Mouse (Mus musculus) embryonic facial prominence, embryonic 14.5 days (tissue): ENCODE measurements around the gene Heatr1. TPM values are rescaled to one million over a fixed set of nuclear protein-coding genes. Genes with fewer than 3 reads are reported as not detected.
"Not testable (repeated sequence)": the region's sequence is repeated elsewhere in the genome, so short reads cannot be mapped to it uniquely, and the experiment has no call there.

ENCODE experiments used
- ATAC-seq: fragments of 200-750 bp; cut with Nextera tagmentation; 2 replicates; pipeline ENCODE4 v1.8.0; 2017; ENCODE audit warnings: low read depth, moderate number of reproducible peaks, moderate TSS enrichment
- DNase-seq: peaks from one replicate; pipeline ENCODE4 v3.0.0-alpha.2; 2015; ENCODE audit warnings: low spot score
- H3K27ac ChIP-seq: fragments of 300-500 bp; sonication (generic); replicated peaks from 2 replicates; pipeline ENCODE4 v1.5.1; 2014; ENCODE audit warnings: low read depth, mild to moderate bottlenecking, low read length, moderate library complexity
- H3K27me3 ChIP-seq: fragments of 300-500 bp; sonication (generic); replicated peaks from 2 replicates; pipeline ENCODE4 v1.6.1; 2014; ENCODE audit warnings: low read length; ENCODE audit not compliant: control insufficient read depth, insufficient read depth
- H3K36me3 ChIP-seq: fragments of 300-500 bp; sonication (generic); 2 replicates; pipeline ENCODE4 v1.6.1; 2014; ENCODE audit warnings: low read length, mixed read lengths; ENCODE audit not compliant: control insufficient read depth, insufficient read depth
- H3K4me1 ChIP-seq: fragments of 300-500 bp; sonication (generic); 2 replicates; pipeline ENCODE4 v1.6.1; 2014; ENCODE audit warnings: antibody characterized with exemption, low read length; ENCODE audit not compliant: control insufficient read depth, insufficient read depth
- H3K4me2 ChIP-seq: fragments of 300-500 bp; sonication (generic); 2 replicates; pipeline ENCODE4 v1.6.1; 2014; ENCODE audit warnings: low read depth, mild to moderate bottlenecking, low read length, moderate library complexity, mixed read lengths
- H3K4me3 ChIP-seq: fragments of 300-500 bp; sonication (generic); 2 replicates; pipeline ENCODE4 v1.5.1; 2014; ENCODE audit warnings: low read depth, mild to moderate bottlenecking, low read length
- H3K9ac ChIP-seq: fragments of 300-500 bp; sonication (generic); 2 replicates; pipeline ENCODE4 v1.6.1; 2014; ENCODE audit warnings: low read depth, mild to moderate bottlenecking, low read length, moderate library complexity, mixed read lengths
- H3K9me3 ChIP-seq: fragments of 300-500 bp; sonication (generic); 2 replicates; pipeline ENCODE4 v1.6.1; 2016; ENCODE audit warnings: low read length; ENCODE audit not compliant: control insufficient read depth
- WGBS: fragments of 180-500 bp; shearing (Covaris S2); extraction: QIAGEN DNeasy Blood & Tissue Kit; methylation state at CpG from one replicate; pipeline ENCODE4 v1.1.7; 2014; 5-methylcytosine and 5-hydroxymethylcytosine counted together
- polyA plus RNA-seq: library from polyadenylated mRNA; unstranded; fragments of >200 nt; fragmentation: Nextera tagmentation; extraction: Ambion mirVana; gene quantifications from 2 replicates; pipeline ENCODE4 v1.2.1, GENCODE M21; 2014

The Heatr1 gene
- polyA plus RNA-seq, 1 experiment from 2014 or later: 21.0 TPM

DNA sequence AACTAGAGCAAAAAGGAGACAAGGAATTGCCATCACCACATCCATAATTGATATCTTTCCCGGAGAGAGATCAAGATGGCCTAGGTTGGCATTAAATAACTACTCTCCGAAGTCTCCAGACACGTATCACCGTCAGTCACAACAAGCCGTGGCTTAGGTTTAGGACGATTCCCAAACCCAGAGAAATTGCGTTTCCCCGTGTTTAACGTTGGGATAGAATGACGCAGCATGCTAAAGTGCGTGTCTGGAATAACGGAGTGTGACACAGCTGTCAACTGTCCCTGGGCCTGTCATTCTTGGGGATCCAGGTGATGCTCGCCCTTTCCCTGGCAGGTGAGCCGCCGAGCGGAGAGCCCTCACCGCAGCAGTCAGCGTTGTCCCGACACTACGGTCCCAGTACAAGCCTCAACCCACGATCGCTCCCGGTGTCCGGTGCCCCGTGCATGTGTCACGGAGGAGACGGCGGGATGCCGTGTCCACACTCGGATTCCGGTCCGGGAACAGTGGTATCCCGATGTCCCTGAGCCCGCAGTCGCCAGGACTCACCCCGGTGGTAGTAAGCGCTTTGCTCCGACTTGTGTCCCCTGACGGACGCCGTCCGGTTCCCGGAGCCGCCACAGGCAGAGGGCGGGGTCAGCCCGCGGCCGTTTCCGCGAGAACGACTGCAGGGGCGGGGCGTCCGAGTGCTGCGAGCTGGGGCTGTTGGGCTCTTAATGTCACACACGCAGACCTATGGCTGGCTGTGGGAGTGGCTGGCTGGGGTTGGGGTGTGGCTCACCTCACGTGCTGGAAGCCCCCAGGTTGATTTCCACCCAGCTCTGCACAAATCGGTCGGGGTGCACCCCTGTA lies 66.3 kb downstream of the Heatr1 start:
- Histone ChIP-seq H3K36me3 (0 out of 2 replicates have a peak, but pooled peaks cover under 1% of the 10 kb centered on the region), H3K27me3 (no peaks in the 10 kb centered on the region), H3K4me2 (peak overlapping the region; percentile 88), H3K27ac (peak overlapping the region; percentile 59), H3K9me3 (no peaks in the 10 kb centered on the region), H3K4me3 (peak overlapping the region; percentile 78), H3K9ac (peak overlapping the region; percentile 85), H3K4me1 (no peaks in the 10 kb centered on the region)
- DNase-seq (peak; percentile 95), ATAC-seq (peak; percentile 97)
- WGBS: under 1% methylated on average over 46 of the region's 59 CpGs

DNA sequence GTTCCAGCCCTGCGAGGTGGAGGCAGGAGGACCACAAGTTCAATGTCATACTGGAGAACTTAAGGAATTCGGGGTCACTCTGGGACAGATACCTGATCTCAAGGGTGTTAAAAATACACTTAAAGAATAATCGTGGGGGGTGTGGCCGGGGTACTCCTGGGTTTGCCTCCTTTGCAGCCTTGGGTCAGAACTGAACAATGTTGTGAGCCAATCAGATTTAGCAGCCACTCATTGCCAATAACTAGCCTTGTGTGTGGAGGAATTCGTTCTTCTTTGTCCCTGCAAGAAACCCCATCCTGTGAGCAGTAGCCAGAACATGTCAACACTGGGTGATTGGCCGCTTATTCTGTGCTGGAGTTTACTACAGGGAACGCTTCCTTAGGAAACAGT lies 66.9 kb downstream of the Heatr1 start:
- Histone ChIP-seq H3K9me3 (no peaks in the 10 kb centered on the region), H3K27ac (peak overlapping the region; percentile 59; the same call in 1 of the 2 replicates), H3K9ac (peak overlapping the region; percentile 85), H3K4me2 (peak overlapping the region; percentile 88), H3K27me3 (no peaks in the 10 kb centered on the region), H3K4me3 (peak overlapping the region; percentile 78), H3K36me3 (no peaks in the 10 kb centered on the region), H3K4me1 (no peaks in the 10 kb centered on the region)
- 2% methylated on average over 7 of the region's 7 CpGs for WGBS
- ATAC-seq: peak; percentile 27
- DNase-seq: peak; percentile 26

DNA sequence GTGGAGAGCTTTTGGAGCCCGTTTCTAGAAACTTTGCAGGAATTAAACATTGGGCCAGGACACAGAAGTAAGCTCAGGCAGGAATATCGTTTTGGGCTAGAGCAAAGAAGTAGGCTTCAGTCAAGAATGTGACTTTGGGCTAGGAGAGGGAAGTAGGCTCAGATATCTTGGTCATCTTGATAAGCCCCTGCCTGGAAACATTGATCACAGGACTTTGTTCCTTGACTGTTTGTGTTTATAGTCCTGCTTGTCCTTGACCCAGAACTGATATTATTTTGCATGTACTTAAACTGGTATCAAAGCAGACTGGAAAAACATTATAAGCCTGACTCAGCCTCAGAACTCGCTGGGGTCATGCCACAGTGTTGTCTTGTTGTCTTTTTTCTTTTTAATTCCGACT lies 67.8 kb downstream of the Heatr1 start:
- DNase-seq (no peak), ATAC-seq (no peak)
- Histone ChIP-seq H3K27me3 (no peaks in the 10 kb centered on the region), H3K4me2 (no peak overlapping the region), H3K4me3 (no peak overlapping the region), H3K4me1 (no peaks in the 10 kb centered on the region), H3K27ac (no peak overlapping the region), H3K9me3 (no peaks in the 10 kb centered on the region), H3K36me3 (no peaks in the 10 kb centered on the region), H3K9ac (no peak overlapping the region)
- WGBS: 76% methylated on average over 4 of the region's 4 CpGs

DNA sequence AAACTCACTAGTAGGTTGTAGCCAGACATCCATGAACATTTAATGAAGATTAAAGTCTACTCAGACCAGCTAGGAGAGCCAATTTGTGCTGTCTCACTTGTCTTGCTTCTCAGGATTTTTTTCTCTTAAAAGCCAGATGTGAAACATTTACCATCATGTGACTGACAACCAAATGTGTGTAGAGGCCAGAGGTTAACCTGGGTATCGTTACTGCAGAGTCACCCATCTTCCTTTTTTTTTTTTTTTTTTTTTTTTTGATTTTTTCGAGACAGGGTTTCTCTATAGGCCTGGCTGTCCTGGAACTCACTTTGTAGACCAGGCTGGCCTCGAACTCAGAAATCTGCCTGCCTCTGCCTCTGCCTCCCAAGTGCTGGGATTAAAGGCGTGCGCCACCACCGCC lies 69.3 kb downstream of the Heatr1 start:
- not testable (repeated sequence) for H3K9ac ChIP-seq, ATAC-seq
- 77% methylated on average over 6 of the region's 6 CpGs for WGBS

DNA sequence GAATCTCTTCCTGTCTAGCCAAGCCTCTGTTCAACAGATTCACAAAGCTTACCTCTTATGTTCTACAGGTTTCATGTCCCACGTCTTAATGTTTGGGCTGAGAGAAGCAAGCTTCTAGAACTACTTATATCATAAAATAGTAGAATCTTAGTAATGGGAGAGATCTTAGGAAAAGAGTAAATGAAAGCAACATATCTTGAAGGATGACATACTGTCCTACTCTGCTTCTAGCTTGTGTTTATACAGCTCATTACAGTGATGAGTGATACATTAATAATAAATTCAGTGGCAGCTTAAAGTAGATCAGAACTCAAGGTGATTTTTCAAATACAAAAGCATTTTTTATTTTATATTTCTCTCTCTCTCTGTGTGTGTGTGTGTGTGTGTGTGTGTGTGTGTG lies 70.0 kb downstream of the Heatr1 start, which contains the start of gene Lgals8:
Lgals8 (minus strand) TSS at position 101 of the 400 bp plus-strand sequence.
- no peaks in the 10 kb centered on the region for H3K27me3 ChIP-seq
- no peaks in the 10 kb centered on the region for H3K4me1 ChIP-seq
- WGBS: 78% methylated on average over 1 of the region's 1 CpGs

More for the DNA sequence above, 69.3 kb downstream of the Heatr1 start:
- not testable (repeated sequence) for H3K4me1 ChIP-seq, H3K36me3 ChIP-seq, H3K4me3 ChIP-seq, H3K4me2 ChIP-seq, H3K27ac ChIP-seq, H3K27me3 ChIP-seq, DNase-seq, H3K9me3 ChIP-seq

DNA sequence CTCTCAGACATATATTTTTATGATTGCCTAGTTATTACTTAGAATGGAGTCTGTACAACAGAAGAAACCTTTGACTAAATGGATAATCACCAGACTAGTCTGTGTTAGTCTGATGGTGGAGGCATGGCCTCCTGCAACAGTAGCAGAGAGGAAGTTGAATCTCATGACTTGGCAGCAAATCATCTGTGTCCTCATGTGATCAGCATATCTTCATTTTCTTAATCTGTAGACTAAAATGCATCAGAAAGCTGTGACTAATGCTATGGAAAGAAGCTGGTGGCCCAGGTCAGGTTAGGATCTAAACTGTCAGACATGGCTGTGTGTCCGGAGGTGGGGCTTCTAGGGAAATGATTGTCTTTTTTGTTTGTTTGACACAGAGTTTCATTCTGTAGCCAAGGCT lies 73.7 kb downstream of the Heatr1 start:
- no peaks in the 10 kb centered on the region for H3K36me3 ChIP-seq
- no peak for ATAC-seq
- H3K4me1 ChIP-seq: no peaks in the 10 kb centered on the region
- no peak overlapping the region for H3K27ac ChIP-seq
- H3K9me3 ChIP-seq: no peaks in the 10 kb centered on the region
- H3K4me3 ChIP-seq: no peak overlapping the region
- DNase-seq: no peak
- 86% methylated on average over 1 of the region's 1 CpGs for WGBS
- no peaks in the 10 kb centered on the region for H3K27me3 ChIP-seq
- H3K4me2 ChIP-seq: no peak overlapping the region
- no peak overlapping the region for H3K9ac ChIP-seq

More for the DNA sequence above, 70.0 kb downstream of the Heatr1 start, which contains the start of gene Lgals8:
- no peak within 1 kb of the TSS for H3K9ac ChIP-seq
- DNase-seq (no peak), ATAC-seq (no peak)
- H3K4me2 ChIP-seq: no peak within 1 kb of the TSS
- H3K36me3 ChIP-seq: no peaks in the 10 kb centered on the region
- H3K27ac ChIP-seq: no peak within 1 kb of the TSS
- H3K9me3 ChIP-seq: no peaks in the 10 kb centered on the region
- no peak within 1 kb of the TSS for H3K4me3 ChIP-seq

DNA sequence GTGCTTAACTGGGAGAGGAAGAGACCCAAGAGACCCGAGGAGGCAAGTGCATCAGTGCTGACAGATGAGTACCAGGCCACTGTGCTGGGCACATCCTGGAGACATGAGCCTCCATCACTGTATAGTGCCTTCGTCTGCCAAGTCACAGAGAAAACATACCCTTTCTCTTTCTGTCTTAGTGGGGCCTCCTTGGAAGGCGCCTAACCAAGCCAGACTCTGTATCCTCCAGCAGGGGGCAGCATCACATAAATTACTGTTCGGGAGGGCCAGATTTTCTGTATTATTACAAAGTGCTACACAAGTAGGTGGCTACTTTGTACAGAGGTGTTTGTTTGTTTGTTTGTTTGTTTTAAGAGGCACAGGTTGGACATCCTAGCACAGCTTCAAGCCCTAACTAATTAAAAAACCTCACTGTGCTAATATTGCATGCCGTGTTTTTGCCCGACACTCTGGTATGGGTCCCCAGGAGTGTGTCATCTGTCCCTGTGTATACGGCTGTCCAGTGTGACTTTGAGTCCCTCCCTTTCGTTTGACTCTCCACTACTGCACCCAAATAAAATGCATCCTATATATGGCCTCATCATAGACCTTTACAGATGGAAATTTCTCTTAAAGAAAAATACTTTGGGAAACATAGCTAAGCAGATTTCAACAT lies 79.0 kb downstream of the Heatr1 start:
- H3K4me3 ChIP-seq: no peak overlapping the region
- ATAC-seq: peak; percentile 75

DNA sequence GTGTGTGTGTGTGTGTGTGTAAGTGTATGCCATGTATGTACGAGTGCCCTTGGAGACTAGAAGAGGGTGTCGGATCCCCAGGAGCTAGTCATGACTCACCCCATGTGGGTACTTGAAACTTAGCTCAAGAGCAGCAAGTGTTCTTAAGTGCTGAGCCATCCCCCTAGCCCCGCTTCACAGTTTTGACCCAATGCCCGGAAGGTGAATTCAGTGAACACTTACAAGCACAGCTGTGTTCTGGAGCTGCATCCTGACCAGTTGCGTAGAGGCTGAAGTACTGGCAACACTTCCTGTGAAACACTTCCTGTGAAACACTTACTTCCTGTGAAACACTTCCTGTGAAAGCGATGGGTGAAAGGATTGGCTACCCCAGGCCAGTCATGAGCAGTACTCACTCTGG lies 80.4 kb downstream of the Heatr1 start:
- H3K9ac ChIP-seq: no peak overlapping the region
- no peaks in the 10 kb centered on the region for H3K4me1 ChIP-seq
- H3K27me3 ChIP-seq: no peaks in the 10 kb centered on the region
- H3K4me3 ChIP-seq: no peak overlapping the region
- ATAC-seq (no peak), DNase-seq (no peak)
- WGBS: 88% methylated on average over 6 of the region's 6 CpGs
- no peak overlapping the region for H3K4me2 ChIP-seq
- no peaks in the 10 kb centered on the region for H3K36me3 ChIP-seq
- no peaks in the 10 kb centered on the region for H3K9me3 ChIP-seq
- H3K27ac ChIP-seq: no peak overlapping the region

More for the DNA sequence above, 79.0 kb downstream of the Heatr1 start:
- H3K9me3 ChIP-seq: no peaks in the 10 kb centered on the region
- H3K36me3 ChIP-seq: no peaks in the 10 kb centered on the region
- H3K4me1 ChIP-seq: no peaks in the 10 kb centered on the region
- H3K4me2 ChIP-seq: no peak overlapping the region
- no peak overlapping the region for H3K9ac ChIP-seq
- no peak overlapping the region for H3K27ac ChIP-seq
- DNase-seq: peak; percentile 77
- 34% methylated on average over 8 of the region's 8 CpGs for WGBS
- no peaks in the 10 kb centered on the region for H3K27me3 ChIP-seq
